Comparison of ENCODE assay signal across 28 mouse cellular contexts in genomic region chr3:60094386-60095156, GRCm38 (mm10). TPM values are rescaled to one million over a fixed set of nuclear protein-coding genes. Genes with fewer than 3 reads are reported as not detected.
DNase-seq lines count a peak whose midpoint lies in the region; ATAC-seq and TF ChIP-seq lines count a peak whose summit lies in the region.
"Had no signal": no experiment of that assay in that cellular context is flagged by ENCODE, and none has a peak within 500 bp of the region (broad histone marks: within the 10 kb centered on the region; RNA-seq: fewer than 3 reads in every experiment).

No protein-coding gene starts in this region.

- WGBS in kidney, adult 2 months = 47% methylated on average over 2 of the region's 2 CpGs
- 69% methylated on average over 2 of the region's 2 CpGs for WGBS in kidney, embryonic 15.5 days
- WGBS in intestine, postnatal 0 days = 35% methylated on average over 2 of the region's 2 CpGs
- WGBS in liver, embryonic 11.5 days = 37% methylated on average over 1 of the region's 2 CpGs

- no peak overlapping the region for H3K4me3 ChIP-seq in kidney, adult 2 months (ENCODE audit: insufficient read depth, low read depth, low read length)
- no peak overlapping the region for H3K4me3 ChIP-seq in kidney, embryonic 15.5 days (replicated peaks)
- H3K4me3 ChIP-seq in intestine, postnatal 0 days (ENCODE audit: low read depth, low read length) = no peak overlapping the region
- H3K4me3 ChIP-seq in liver, embryonic 11.5 days (ENCODE audit: low read depth, low read length) = no peak overlapping the region
- no peak overlapping the region for H3K4me3 ChIP-seq in left cerebral cortex, adult 2 months
- H3K4me3 ChIP-seq: embryonic facial prominence, embryonic 15.5 days; forebrain, embryonic 10.5 days; limb, embryonic 12.5 days; stomach, embryonic 15.5 days had no signal

- H3K36me3 ChIP-seq in kidney, adult 2 months (ENCODE audit: control insufficient read depth, insufficient read depth, low read length) = no peaks in the 10 kb centered on the region
- H3K36me3 ChIP-seq in kidney, embryonic 15.5 days = no peaks in the 10 kb centered on the region
- H3K36me3 ChIP-seq in intestine, postnatal 0 days (ENCODE audit: control insufficient read depth, insufficient read depth) = no peaks in the 10 kb centered on the region
- no peaks in the 10 kb centered on the region for H3K36me3 ChIP-seq in liver, embryonic 11.5 days (ENCODE audit: control insufficient read depth, insufficient read depth, low read length)
- H3K36me3 ChIP-seq: embryonic facial prominence, embryonic 15.5 days; forebrain, embryonic 10.5 days; limb, embryonic 12.5 days; stomach, embryonic 15.5 days had no signal

- TF ChIP-seq CTCF in kidney, adult 2 months (conservative IDR thresholded peaks at IDR 0.05; ENCODE audit: insufficient read depth, insufficient read length, low read depth, low read length) = no peak
- TF ChIP-seq CTCF in intestine, postnatal 0 days (IDR thresholded peaks at IDR 0.05; ENCODE audit: low read depth) = no peak
- no peak for TF ChIP-seq CTCF in left cerebral cortex, adult 2 months (IDR thresholded peaks at IDR 0.05)

- no peak overlapping the region for H3K4me2 ChIP-seq in kidney, embryonic 15.5 days
- no peak overlapping the region for H3K4me2 ChIP-seq in intestine, postnatal 0 days (replicated peaks; ENCODE audit: low read depth)
- H3K4me2 ChIP-seq in liver, embryonic 11.5 days = no peak overlapping the region
- H3K4me2 ChIP-seq: embryonic facial prominence, embryonic 15.5 days; hindbrain, embryonic 14.5 days; limb, embryonic 12.5 days; stomach, embryonic 15.5 days had no signal

- H3K27me3 ChIP-seq in kidney, adult 2 months (replicated peaks; ENCODE audit: control insufficient read depth, insufficient read depth, low read length) = no peaks in the 10 kb centered on the region
- H3K27me3 ChIP-seq in kidney, embryonic 15.5 days = no peaks in the 10 kb centered on the region
- no peaks in the 10 kb centered on the region for H3K27me3 ChIP-seq in intestine, postnatal 0 days (replicated peaks; ENCODE audit: control insufficient read depth, insufficient read depth, low read length)
- H3K27me3 ChIP-seq in liver, embryonic 11.5 days (replicated peaks; ENCODE audit: control insufficient read depth, insufficient read depth, low read length) = no peaks in the 10 kb centered on the region
- H3K27me3 ChIP-seq: embryonic facial prominence, embryonic 15.5 days; limb, embryonic 12.5 days; stomach, embryonic 15.5 days had no signal

- DNase-seq in kidney, adult 2 months = peak; percentile 89
- no peak for DNase-seq in liver, embryonic 11.5 days (ENCODE audit: low spot score)
- no peak for DNase-seq in frontal cortex, adult 2 months (ENCODE audit: extremely low spot score in 1 of 2, low spot score in 1 of 2)
- no peak for DNase-seq in left cerebral cortex, adult 2 months (ENCODE audit: extremely low spot score in 1 of 2, low spot score in 2 of 2)
- DNase-seq: adrenal gland, postnatal 25 days; cerebellum, adult 18-20 months; cerebellum, postnatal 25 days; embryo, embryonic 11 days; gastrocnemius, postnatal 10 days; heart, adult 18-20 months; heart, postnatal 36 days; right cerebral cortex, postnatal 25 days had no signal

- H3K9me3 ChIP-seq in kidney, embryonic 15.5 days (replicated peaks) = no peaks in the 10 kb centered on the region
- no peaks in the 10 kb centered on the region for H3K9me3 ChIP-seq in intestine, postnatal 0 days (ENCODE audit: control insufficient read depth)
- H3K9me3 ChIP-seq in liver, embryonic 11.5 days (ENCODE audit: control insufficient read depth, low read length) = no peaks in the 10 kb centered on the region
- H3K9me3 ChIP-seq: embryonic facial prominence, embryonic 15.5 days; forebrain, embryonic 10.5 days; limb, embryonic 12.5 days; stomach, embryonic 15.5 days had no signal

- H3K9ac ChIP-seq in kidney, embryonic 15.5 days = no peak overlapping the region
- no peak overlapping the region for H3K9ac ChIP-seq in intestine, postnatal 0 days (ENCODE audit: low read depth, low read length)
- H3K9ac ChIP-seq in liver, embryonic 11.5 days (ENCODE audit: low read depth, low read length) = no peak overlapping the region
- H3K9ac ChIP-seq: embryonic facial prominence, embryonic 15.5 days; hindbrain, embryonic 14.5 days; limb, embryonic 12.5 days; stomach, embryonic 15.5 days had no signal

- H3K27ac ChIP-seq in kidney, adult 2 months (ENCODE audit: insufficient read depth, low read depth, low read length) = peak overlapping the region; percentile 95
- H3K27ac ChIP-seq in kidney, embryonic 15.5 days = no peak overlapping the region
- H3K27ac ChIP-seq in intestine, postnatal 0 days (ENCODE audit: low read depth, low read length) = peak overlapping the region; percentile 68
- no peak overlapping the region for H3K27ac ChIP-seq in liver, embryonic 11.5 days (ENCODE audit: low read depth, low read length)
- H3K27ac ChIP-seq in left cerebral cortex, adult 2 months = no peak overlapping the region
- H3K27ac ChIP-seq: embryonic facial prominence, embryonic 15.5 days; forebrain, embryonic 10.5 days; hindbrain, embryonic 14.5 days; limb, embryonic 12.5 days; macrophage; stomach, embryonic 15.5 days had no signal

- intact Hi-C loops in left cerebral cortex, adult 2 months (cut with DNase I) = no loop called here

- no peak for TF ChIP-seq POLR2A in kidney, adult 2 months (IDR thresholded peaks at IDR 0.05; ENCODE audit: low read depth, low read length)

- ATAC-seq in kidney, embryonic 15.5 days (replicated peaks; ENCODE audit: low FRiP score) = no peak
- peak; percentile 82 for ATAC-seq in intestine, postnatal 0 days
- ATAC-seq in liver, embryonic 11.5 days (replicated peaks; ENCODE audit: low FRiP score) = peak; percentile 72
- peak; percentile 55; the same call in 1 of the 2 replicates for ATAC-seq in megakaryocyte progenitor cell, adult 5-6 weeks (replicated peaks; ENCODE audit: poor library complexity)
- ATAC-seq in megakaryocyte, adult 5-6 weeks (ENCODE audit: poor library complexity, severe bottlenecking) = no peak
- ATAC-seq: CD4-positive, CD25-positive, alpha-beta regulatory T cell, adult 4 months; midbrain, embryonic 16.5 days had no signal

- H3K4me1 ChIP-seq in kidney, adult 2 months (ENCODE audit: control insufficient read depth, insufficient read depth, low read length) = peaks cover 9% of the 10 kb centered on the region
- no peaks in the 10 kb centered on the region for H3K4me1 ChIP-seq in kidney, embryonic 15.5 days
- peaks cover 6% of the 10 kb centered on the region; the same call in 1 of the 2 replicates for H3K4me1 ChIP-seq in intestine, postnatal 0 days (replicated peaks; ENCODE audit: control insufficient read depth, insufficient read depth, low read length)
- H3K4me1 ChIP-seq in liver, embryonic 11.5 days (replicated peaks; ENCODE audit: control insufficient read depth, insufficient read depth, low read length) = no peaks in the 10 kb centered on the region
- H3K4me1 ChIP-seq: embryonic facial prominence, embryonic 15.5 days; forebrain, embryonic 10.5 days; limb, embryonic 12.5 days; stomach, embryonic 15.5 days had no signal

RNA-seq across cellular contexts. Expression of gene Sucnr1, which starts 12.9 kb away (rescaled TPM):
- 23.5 and 29.5 TPM in 2 replicates for polyA plus RNA-seq in kidney, adult 2 months (2012; rRNA removed)
- 4.4 and 5.4 TPM in 2 replicates for polyA plus RNA-seq in kidney, embryonic 15.5 days (2015; fragmentation: Nextera tagmentation; extraction: Ambion mirVana)
- 2.4 and 3.1 TPM in 2 replicates for polyA plus RNA-seq in intestine, postnatal 0 days (2015; fragmentation: Nextera tagmentation; extraction: Ambion mirVana)
- polyA plus RNA-seq in liver, embryonic 11.5 days (2014; fragmentation: Nextera tagmentation; extraction: Ambion mirVana) = not detected in 2 replicates
- total RNA-seq in megakaryocyte progenitor cell, adult 5-6 weeks (2015) = 0.79 TPM in 1 of 2 replicates, not detected in the other
- not detected in 2 replicates for total RNA-seq in megakaryocyte progenitor cell, adult 5-6 weeks (2017)
- polyA plus RNA-seq in frontal cortex, adult 2 months (2012; rRNA removed) = not detected in 2 replicates
- 0.68 and 1.2 TPM in 2 replicates for total RNA-seq in megakaryocyte, adult 5-6 weeks (2015)
- 0.29 and 0.69 TPM in 2 replicates for total RNA-seq in megakaryocyte, adult 5-6 weeks (2017)
- total RNA-seq in left cerebral cortex, adult 2 months (2021) = not detected
- total RNA-seq: ES-E14; heart, postnatal 36 days; layer of hippocampus, postnatal 10 days; left cerebral cortex, postnatal 10 days had no signal
- polyA plus RNA-seq: CD4-positive, CD25-positive, alpha-beta regulatory T cell, adult 4 months; forebrain, embryonic 10.5 days; hindbrain, embryonic 14.5 days; limb, embryonic 12.5 days; lung, embryonic 16.5 days; macrophage; midbrain, embryonic 16.5 days had no signal

Comparison
In these comparisons a context has a peak if more than half of its experiments do, and no peak if none do; other contexts are left out.
1. H3K27ac ChIP-seq: peak in kidney, adult 2 months (single experiment) and intestine, postnatal 0 days (single experiment); none in kidney, embryonic 15.5 days (single experiment), liver, embryonic 11.5 days (single experiment) and left cerebral cortex, adult 2 months (single experiment).
2. ATAC-seq: peak in intestine, postnatal 0 days (single experiment), liver, embryonic 11.5 days (single experiment) and megakaryocyte progenitor cell, adult 5-6 weeks (single experiment); none in kidney, embryonic 15.5 days (single experiment) and megakaryocyte, adult 5-6 weeks (single experiment).